Mouse (Mus musculus) E14TG2a.4 (cell line): ENCODE measurements around the gene Lcmt2.

Experiments
- CTCF ChIP-seq: conservative IDR thresholded peaks from 2 replicates; pipeline ENCODE4 v1.5.1; 2014; ENCODE audit warnings: low read length
- NANOG ChIP-seq: IDR thresholded peaks from 2 replicates; pipeline ENCODE4 v1.6.1; 2014; ENCODE audit warnings: borderline replicate concordance, low read length, mixed read lengths

DNA sequence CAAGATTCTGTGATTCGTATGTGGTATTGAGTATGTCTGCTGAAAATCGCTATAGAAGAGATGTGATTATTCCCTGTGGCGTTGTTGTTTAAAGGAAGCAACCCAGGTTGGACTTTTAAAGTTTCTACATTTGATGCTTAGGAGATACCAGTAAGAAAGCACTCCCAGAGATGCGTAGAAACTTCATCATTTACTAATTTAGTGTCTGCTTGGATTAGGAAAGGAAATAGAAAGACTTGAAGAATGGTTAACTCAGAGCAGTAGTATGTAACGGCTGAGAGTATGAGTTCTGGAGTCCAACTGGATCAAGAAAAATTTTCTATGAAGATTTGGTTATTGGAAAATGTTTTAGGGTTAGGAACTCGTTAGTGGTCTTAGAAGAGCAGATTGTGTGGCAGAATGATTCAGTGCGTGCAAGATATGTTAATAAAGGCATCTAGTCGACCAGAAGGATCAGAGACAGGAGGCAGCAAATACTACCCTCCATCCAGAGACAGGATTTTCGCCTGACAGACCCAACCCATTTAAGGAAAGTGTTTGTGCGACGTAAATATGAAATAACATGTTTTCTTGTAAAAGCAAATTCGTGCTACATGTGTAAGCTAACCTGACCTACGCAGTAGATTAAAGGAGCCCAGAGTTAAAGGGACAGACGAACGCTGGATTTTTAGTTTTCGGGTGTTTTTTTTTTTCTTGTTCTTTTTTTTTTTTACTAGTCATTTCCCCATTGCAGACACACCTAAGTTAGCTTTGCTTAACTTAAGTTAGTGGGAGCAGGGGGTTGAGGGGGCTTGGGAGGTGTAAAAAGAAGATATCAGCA is 973 bp upstream of the Lcmt2 start:
- TF ChIP-seq CTCF (no peak), NANOG (no peak)
